In genomic region chr5:149283009-149283408, GRCm38 (mm10) we compare ENCODE assay signal across 9 mouse cellular contexts. TPM values are rescaled to one million over a fixed set of nuclear protein-coding genes. Genes with fewer than 3 reads are reported as not detected.
DNase-seq lines count a peak whose midpoint lies in the region; ATAC-seq and TF ChIP-seq lines count a peak whose summit lies in the region.
"Had no signal": no experiment of that assay in that cellular context is flagged by ENCODE, and none has a peak within 500 bp of the region (broad histone marks: within the 10 kb centered on the region; RNA-seq: fewer than 3 reads in every experiment).

No protein-coding gene starts in this region.

- DNase-seq in A20 (ENCODE audit: low read depth, low spot score) (peak; percentile 44), G1E (ENCODE audit: low spot score) (no peak)
- peak; percentile 52 for DNase-seq in liver, postnatal 0 days
- no peak for DNase-seq in midbrain, embryonic 11.5 days (ENCODE audit: low spot score, missing footprints)
- no peak for DNase-seq in heart, postnatal 10 days
- DNase-seq in left cerebral cortex, adult 18-20 months (ENCODE audit: low spot score in 2 of 2) = no peak
- DNase-seq: liver, embryonic 13.5 days had no signal

- no peak overlapping the region for H3K9ac ChIP-seq in intestine, postnatal 0 days (ENCODE audit: low read depth, low read length)
- H3K9ac ChIP-seq in intestine, embryonic 16.5 days (ENCODE audit: low read depth, low read length) = no peak overlapping the region
- H3K9ac ChIP-seq in liver, postnatal 0 days (replicated peaks) = no peak overlapping the region
- no peak overlapping the region for H3K9ac ChIP-seq in midbrain, embryonic 11.5 days (ENCODE audit: low read length)
- H3K9ac ChIP-seq: liver, embryonic 13.5 days had no signal

- intact Hi-C loops in heart, postnatal 10 days (cut with DNase I) = no loop called here

- ATAC-seq in intestine, postnatal 0 days = no peak
- ATAC-seq in intestine, embryonic 16.5 days = no peak
- no peak for ATAC-seq in G1E (ENCODE audit: extremely low read depth, insufficient number of reproducible peaks, low FRiP score, poor library complexity, severe bottlenecking)
- no peak for ATAC-seq in liver, postnatal 0 days
- ATAC-seq in midbrain, embryonic 11.5 days (ENCODE audit: low FRiP score) = no peak

- peak; percentile 60 for TF ChIP-seq CTCF in intestine, postnatal 0 days (IDR thresholded peaks at IDR 0.05; ENCODE audit: low read depth)
- peak; percentile 31; the same call in 1 of the 2 replicates for TF ChIP-seq CTCF in G1E (IDR thresholded peaks at IDR 0.05; ENCODE audit: low read depth, low read length)
- TF ChIP-seq CTCF in liver, postnatal 0 days (IDR thresholded peaks at IDR 0.05; ENCODE audit: low read depth) = peak; percentile 72

- TF ChIP-seq EP300 in liver, postnatal 0 days (IDR thresholded peaks at IDR 0.05; ENCODE audit: low read depth) = no peak

- H3K27me3 ChIP-seq in intestine, postnatal 0 days (replicated peaks; ENCODE audit: control insufficient read depth, insufficient read depth, low read length) = no peaks in the 10 kb centered on the region
- H3K27me3 ChIP-seq in intestine, embryonic 16.5 days (replicated peaks; ENCODE audit: control insufficient read depth, insufficient read depth, low read length) = peaks cover 6% of the 10 kb centered on the region; the same call in 1 of the 2 replicates
- no peaks in the 10 kb centered on the region for H3K27me3 ChIP-seq in G1E (ENCODE audit: insufficient read depth, low read length)
- H3K27me3 ChIP-seq in liver, postnatal 0 days (ENCODE audit: insufficient read depth, low read length) = no peaks in the 10 kb centered on the region
- H3K27me3 ChIP-seq in midbrain, embryonic 11.5 days (ENCODE audit: control insufficient read depth, insufficient read depth, low read length) = 0 out of 2 replicates have a peak, but pooled peaks cover 4% of the 10 kb centered on the region
- H3K27me3 ChIP-seq: liver, embryonic 13.5 days had no signal

- H3K4me1 ChIP-seq in intestine, postnatal 0 days (replicated peaks; ENCODE audit: control insufficient read depth, insufficient read depth, low read length) = no peaks in the 10 kb centered on the region
- H3K4me1 ChIP-seq in intestine, embryonic 16.5 days (ENCODE audit: control insufficient read depth, insufficient read depth, low read length) = peaks cover 7% of the 10 kb centered on the region; the same call in 1 of the 2 replicates
- H3K4me1 ChIP-seq in G1E (ENCODE audit: insufficient read depth, low read depth, low read length) = peaks cover 7% of the 10 kb centered on the region; the same call in 1 of the 2 replicates
- no peaks in the 10 kb centered on the region for H3K4me1 ChIP-seq in liver, postnatal 0 days (ENCODE audit: insufficient read depth)
- H3K4me1 ChIP-seq in midbrain, embryonic 11.5 days (ENCODE audit: control insufficient read depth, insufficient read depth, low read length) = peaks cover 2% of the 10 kb centered on the region; the same call in 1 of the 2 replicates
- H3K4me1 ChIP-seq: liver, embryonic 13.5 days had no signal

- no peak overlapping the region for H3K27ac ChIP-seq in intestine, postnatal 0 days (ENCODE audit: low read depth, low read length)
- no peak overlapping the region for H3K27ac ChIP-seq in intestine, embryonic 16.5 days (ENCODE audit: low read length)
- H3K27ac ChIP-seq in liver, postnatal 0 days (ENCODE audit: low read depth) = no peak overlapping the region
- no peak overlapping the region for H3K27ac ChIP-seq in midbrain, embryonic 11.5 days (ENCODE audit: low read depth, low read length)
- H3K27ac ChIP-seq: liver, embryonic 13.5 days had no signal

- WGBS in intestine, postnatal 0 days = 90% methylated on average over 2 of the region's 2 CpGs
- WGBS in intestine, embryonic 16.5 days = 94% methylated on average over 2 of the region's 2 CpGs
- WGBS in liver, postnatal 0 days (ENCODE audit: insufficient replicate concordance) = 72% methylated on average over 2 of the region's 2 CpGs
- WGBS in midbrain, embryonic 11.5 days = 86% methylated on average over 2 of the region's 2 CpGs

- no peaks in the 10 kb centered on the region for H3K9me3 ChIP-seq in intestine, postnatal 0 days (ENCODE audit: control insufficient read depth)
- H3K9me3 ChIP-seq in intestine, embryonic 16.5 days (ENCODE audit: control insufficient read depth, low read length) = no peaks in the 10 kb centered on the region; the same call in 1 of the 2 replicates
- H3K9me3 ChIP-seq in G1E (replicated peaks) = peaks cover 11% of the 10 kb centered on the region
- H3K9me3 ChIP-seq in liver, postnatal 0 days (ENCODE audit: low read length) = no peaks in the 10 kb centered on the region
- peaks cover 7% of the 10 kb centered on the region; the same call in 1 of the 2 replicates for H3K9me3 ChIP-seq in midbrain, embryonic 11.5 days (ENCODE audit: control insufficient read depth, low read length)

- no peak overlapping the region for H3K4me2 ChIP-seq in intestine, postnatal 0 days (replicated peaks; ENCODE audit: low read depth)
- no peak overlapping the region for H3K4me2 ChIP-seq in intestine, embryonic 16.5 days (ENCODE audit: low read depth, low read length)
- H3K4me2 ChIP-seq in liver, postnatal 0 days (ENCODE audit: low read depth, low read length) = no peak overlapping the region
- H3K4me2 ChIP-seq in midbrain, embryonic 11.5 days = no peak overlapping the region
- H3K4me2 ChIP-seq: liver, embryonic 13.5 days had no signal

- H3K4me3 ChIP-seq in intestine, postnatal 0 days (ENCODE audit: low read depth, low read length) = no peak overlapping the region
- H3K4me3 ChIP-seq in intestine, embryonic 16.5 days (ENCODE audit: low read length) = no peak overlapping the region
- no peak overlapping the region for H3K4me3 ChIP-seq in G1E (ENCODE audit: low read depth, low read length)
- no peak overlapping the region for H3K4me3 ChIP-seq in liver, postnatal 0 days (ENCODE audit: low read depth, low read length)
- H3K4me3 ChIP-seq in midbrain, embryonic 11.5 days (ENCODE audit: low read depth, low read length) = no peak overlapping the region
- H3K4me3 ChIP-seq: liver, embryonic 13.5 days had no signal

- no peaks in the 10 kb centered on the region for H3K36me3 ChIP-seq in intestine, postnatal 0 days (ENCODE audit: control insufficient read depth, insufficient read depth)
- H3K36me3 ChIP-seq in intestine, embryonic 16.5 days (ENCODE audit: control insufficient read depth, insufficient read depth, low read length) = no peaks in the 10 kb centered on the region
- H3K36me3 ChIP-seq in G1E (replicated peaks) = peaks cover 37% of the 10 kb centered on the region
- H3K36me3 ChIP-seq in liver, postnatal 0 days (replicated peaks; ENCODE audit: insufficient read depth, low read length) = peaks cover 4% of the 10 kb centered on the region; the same call in 1 of the 2 replicates
- H3K36me3 ChIP-seq in midbrain, embryonic 11.5 days (ENCODE audit: control insufficient read depth, insufficient read depth, low read length) = no peaks in the 10 kb centered on the region; the same call in 1 of the 2 replicates

RNA-seq across cellular contexts. Expression of gene Alox5ap, which starts 18.4 kb away (rescaled TPM):
- 4.6 and 4.9 TPM in 2 replicates for polyA plus RNA-seq in intestine, postnatal 0 days (2015; fragmentation: Nextera tagmentation; extraction: Ambion mirVana)
- polyA plus RNA-seq in intestine, embryonic 16.5 days (2015; fragmentation: Nextera tagmentation; extraction: Ambion mirVana) = 11.2 and 11.4 TPM in 2 replicates
- total RNA-seq in G1E (2014; fragmentation: Nextera tagmentation) (38.1 and 43.8 TPM in 2 replicates), G1E (2017) (143 and 157 TPM in 2 replicates)
- polyA plus RNA-seq in G1E (2012) = 1.0 and 1.5 TPM in 2 replicates
- polyA plus RNA-seq in liver, postnatal 0 days (2015; fragmentation: Nextera tagmentation; extraction: Ambion mirVana) = 68.2 and 69.3 TPM in 2 replicates
- 6.3 and 9.3 TPM in 2 replicates for polyA plus RNA-seq in midbrain, embryonic 11.5 days (2014; fragmentation: Nextera tagmentation; extraction: Ambion mirVana)
- total RNA-seq in heart, postnatal 10 days (2021) = 10 to 100 TPM; 10.1 to 12.0 TPM
- 1 to 10 TPM; 9.4 to 10.0 TPM for total RNA-seq in left cerebral cortex, adult 18-20 months (2021)

Comparison
In these comparisons a context has a peak if more than half of its experiments do, and no peak if none do; other contexts are left out.
1. DNase-seq: peak in A20 (single experiment) and liver, postnatal 0 days (single experiment); none in G1E (single experiment), midbrain, embryonic 11.5 days (single experiment), heart, postnatal 10 days (0 of 2) and left cerebral cortex, adult 18-20 months (0 of 2).
2. Peak in every context shown above with its lines, with median percentiles within 50 percentile points of each other: CTCF ChIP-seq.